Mouse (Mus musculus) retina, postnatal 7 days (tissue): ENCODE measurements around the gene Opn4.

Experiments used
- DNase-seq: peaks from one replicate; pipeline ENCODE4 v3.0.0-alpha.2; 2012; ENCODE audit warnings: low read depth, low spot score

The Opn4 gene

GRCm38 (mm10) chr14:34562393-34562792 is 37.5 kb downstream of the Opn4 start:
- DNase-seq, result no peak

GRCm38 (mm10) chr14:34561647-34562046 is 38.3 kb downstream of the Opn4 start:
- DNase-seq, result no peak

- DNase-seq, result no peak
These were observed 41.0 kb downstream of the Opn4 start for GRCm38 (mm10) chr14:34558947-34559346.

GRCm38 (mm10) chr14:34555211-34555610 is 44.7 kb downstream of the Opn4 start:
- DNase-seq, result no peak

GRCm38 (mm10) chr14:34554047-34554446 is 45.9 kb downstream of the Opn4 start:
- no peak for DNase-seq

- DNase-seq, result no peak
These were observed 46.5 kb downstream of the Opn4 start for GRCm38 (mm10) chr14:34553470-34553869.

GRCm38 (mm10) chr14:34552226-34552625 is 47.7 kb downstream of the Opn4 start:
- no peak for DNase-seq

GRCm38 (mm10) chr14:34549004-34549671 is 50.8 kb downstream of the Opn4 start:
- peak; percentile 79 for DNase-seq

- peak; percentile 32 for DNase-seq
These were observed 51.4 kb downstream of the Opn4 start for GRCm38 (mm10) chr14:34548391-34549001.

GRCm38 (mm10) chr14:34544545-34544944 is 55.4 kb downstream of the Opn4 start:
- DNase-seq, result no peak

GRCm38 (mm10) chr14:34544001-34544400 is 55.9 kb downstream of the Opn4 start:
- no peak for DNase-seq

- DNase-seq, result peak; percentile 43
These were observed 56.3 kb downstream of the Opn4 start for GRCm38 (mm10) chr14:34543596-34543995.

- DNase-seq, result no peak
These were observed 58.0 kb downstream of the Opn4 start for GRCm38 (mm10) chr14:34541896-34542295.

- DNase-seq, result no peak
These were observed 59.2 kb downstream of the Opn4 start for GRCm38 (mm10) chr14:34540685-34541162.
